In genomic region chr2:32637778-32638281, GRCm38 (mm10) we compare ENCODE assay signal across 7 mouse cellular contexts. TPM values are rescaled to one million over a fixed set of nuclear protein-coding genes. Genes with fewer than 3 reads are reported as not detected.
A peak's percentile ranks its signal among the peaks of the same experiment; 100 is the strongest.
DNase-seq lines count a peak whose midpoint lies in the region; ATAC-seq and TF ChIP-seq lines count a peak whose summit lies in the region.

No protein-coding gene starts in this region.

- TF ChIP-seq POLR2A in MEL (IDR thresholded peaks at IDR 0.05; ENCODE audit: control insufficient read depth in 1 of 2, insufficient read depth in 1 of 2, low read depth in 1 of 2, low read length in 2 of 2, poor library complexity in 1 of 2), result no peak
- peak; percentile 41; the same call in 1 of the 2 replicates for TF ChIP-seq POLR2A in bone marrow, adult 2 months (IDR thresholded peaks at IDR 0.05; ENCODE audit: borderline replicate concordance, control insufficient read depth, low read depth, low read length)

- no peaks in the 10 kb centered on the region for H3K79me2 ChIP-seq in MEL (ENCODE audit: control insufficient read depth, insufficient read depth, low read length, poor library complexity)

- intact Hi-C loops in heart, postnatal 36 days (cut with DNase I), result no loop called here

- H3K4me1 ChIP-seq in MEL (ENCODE audit: control insufficient read depth in 1 of 2, insufficient read depth in 2 of 2, low read length in 2 of 2), result no peaks in the 10 kb centered on the region; a peak in 1 of 4 replicates
- peaks cover 2% of the 10 kb centered on the region; the same call in 1 of the 2 replicates for H3K4me1 ChIP-seq in bone marrow, adult 2 months (ENCODE audit: control insufficient read depth, insufficient read depth, low read length)
- H3K4me1 ChIP-seq in limb, embryonic 11.5 days (ENCODE audit: control insufficient read depth, insufficient read depth, low read length), result peaks cover 6% of the 10 kb centered on the region

- no peaks in the 10 kb centered on the region for H3K27me3 ChIP-seq in MEL (ENCODE audit: control insufficient read depth in 1 of 2, insufficient read depth in 2 of 2, low read length in 2 of 2)
- no peaks in the 10 kb centered on the region for H3K27me3 ChIP-seq in limb, embryonic 11.5 days (ENCODE audit: control insufficient read depth, insufficient read depth, low read length)

- H3K27ac ChIP-seq in MEL (ENCODE audit: control insufficient read depth, low read depth, low read length), result no peak overlapping the region
- H3K27ac ChIP-seq in bone marrow, adult 2 months (ENCODE audit: control insufficient read depth, insufficient read depth, low read depth, low read length, poor library complexity), result peak overlapping the region; percentile 63
- H3K27ac ChIP-seq in limb, embryonic 11.5 days (replicated peaks; ENCODE audit: low read depth, low read length), result peak overlapping the region; percentile 63; the same call in 1 of the 2 replicates

- no peak for TF ChIP-seq EP300 in MEL (IDR thresholded peaks at IDR 0.05; ENCODE audit: low read depth in 1 of 2, low read length in 2 of 2)

- no peaks in the 10 kb centered on the region for H3K9me3 ChIP-seq in MEL (replicated peaks; ENCODE audit: insufficient read depth, low read length)
- no peaks in the 10 kb centered on the region for H3K9me3 ChIP-seq in limb, embryonic 11.5 days (ENCODE audit: control insufficient read depth, low read length)

- peak overlapping the region; percentile 21; the same call in 1 of the 2 replicates for H3K9ac ChIP-seq in MEL (ENCODE audit: control insufficient read depth, low read depth, low read length, poor library complexity, severe bottlenecking)
- peak overlapping the region; percentile 49; the same call in 1 of the 2 replicates for H3K9ac ChIP-seq in limb, embryonic 11.5 days (ENCODE audit: low read length)

- peak; percentile 30 for DNase-seq in MEL (ENCODE audit: low read depth, low spot score)
- peak; percentile 63 to 73 for DNase-seq in heart, postnatal 36 days
- peak; percentile 35 for DNase-seq in limb, embryonic 11.5 days (ENCODE audit: low spot score)
- peak; percentile 51 for DNase-seq in yolk sac, embryonic 10.5 days (ENCODE audit: low spot score)
- DNase-seq in left cerebral cortex, adult 8-10 months (ENCODE audit: low spot score in 2 of 2), result no peak

- no peak overlapping the region for H3K4me2 ChIP-seq in limb, embryonic 11.5 days (ENCODE audit: low read depth, severe bottlenecking)

- TF ChIP-seq RAD21 in MEL (IDR thresholded peaks at IDR 0.05; ENCODE audit: low read depth, low read length), result no peak

- H3K4me3 ChIP-seq in MEL (ENCODE audit: control insufficient read depth in 1 of 2, insufficient read depth in 1 of 2, low read depth in 2 of 2, low read length in 2 of 2), result no peak overlapping the region
- no peak overlapping the region for H3K4me3 ChIP-seq in bone marrow, adult 2 months (replicated peaks; ENCODE audit: control insufficient read depth, low read depth, low read length)
- no peak overlapping the region for H3K4me3 ChIP-seq in limb, embryonic 11.5 days (ENCODE audit: low read depth, low read length)

- ATAC-seq in limb, embryonic 11.5 days (ENCODE audit: insufficient number of reproducible peaks, low FRiP score, low TSS enrichment, low read depth), result no peak
- ATAC-seq in monocyte, adult 5-6 weeks (replicated peaks; ENCODE audit: insufficient number of reproducible peaks, low FRiP score, low TSS enrichment, poor library complexity, severe bottlenecking), result peak; percentile 34; the same call in 1 of the 2 replicates

- TF ChIP-seq CTCF in MEL (IDR thresholded peaks at IDR 0.05 in 2 of 3, conservative IDR thresholded peaks at IDR 0.05 in 1 of 3; ENCODE audit: control insufficient read depth in 1 of 3, insufficient read depth in 1 of 3, low read depth in 2 of 3, low read length in 3 of 3, poor library complexity in 1 of 3, severe bottlenecking in 1 of 3), result no peak
- TF ChIP-seq CTCF in bone marrow, adult 2 months (IDR thresholded peaks at IDR 0.05; ENCODE audit: control insufficient read depth, insufficient read depth, low read length), result no peak

- no peaks in the 10 kb centered on the region for H3K36me3 ChIP-seq in MEL (ENCODE audit: control insufficient read depth in 1 of 2, insufficient read depth in 2 of 2, low read length in 2 of 2)
- no peaks in the 10 kb centered on the region for H3K36me3 ChIP-seq in limb, embryonic 11.5 days (ENCODE audit: control insufficient read depth, insufficient read depth, low read length)

- 13% methylated on average over 11 of the region's 11 CpGs for WGBS in bone marrow, adult 2 months
- WGBS in limb, embryonic 11.5 days, result 23% methylated on average over 11 of the region's 11 CpGs

TF ChIP-seq in MEL, 35 proteins besides CTCF, POLR2A, EP300 and RAD21:
- 0 out of 2 replicates have a peak, but pooled peaks have one; percentile 11 for TF ChIP-seq ELF1 (IDR thresholded peaks at IDR 0.05; ENCODE audit: low read depth, low read length)
- no peak for TF ChIP-seq POLR2AphosphoS5 (IDR thresholded peaks at IDR 0.05; ENCODE audit: borderline replicate concordance, low read depth, low read length)
- TF ChIP-seq CHD1 (IDR thresholded peaks at IDR 0.05; ENCODE audit: low read depth, low read length), result no peak

RNA-seq across cellular contexts. Expression of gene Eng, which starts 8.6 kb away (rescaled TPM):
- 0.33 and 0.73 TPM in 2 replicates for total RNA-seq in MEL (2012; rRNA removed)
- 1 to 10 TPM in 1 of 2 experiments, not detected in 1; 1.0 TPM for polyA plus RNA-seq in MEL (2012; ENCODE audit: insufficient read depth in 1 of 2, insufficient read length in 2 of 2, low read depth in 1 of 2, low replicate concordance in 2 of 2, missing spikeins in 1 of 2)
- 8.4 and 11.3 TPM in 2 replicates for polyA plus RNA-seq in bone marrow, adult 2 months (2011; ENCODE audit: insufficient read depth, insufficient read length, low replicate concordance, missing spikeins)
- total RNA-seq in heart, postnatal 36 days (2021), result 100 to 1,000 TPM; 123 to 136 TPM
- 19.3 TPM in 2 replicates for polyA plus RNA-seq in limb, embryonic 11.5 days (2014; fragmentation: Nextera tagmentation; extraction: Ambion mirVana)
- total RNA-seq in monocyte, adult 5-6 weeks (2017), result 0.19 to 1.1 TPM (median 0.48 TPM) in 3 replicates
- 10 to 100 TPM; 19.5 to 22.0 (median 21.4) TPM for total RNA-seq in left cerebral cortex, adult 8-10 months (2022)

RNA-seq across cellular contexts. Expression of gene Ak1, which starts 16.3 kb away (rescaled TPM):
- total RNA-seq in MEL (2012; rRNA removed), result 0.12 TPM in 1 of 2 replicates, not detected in the other
- under 1 TPM in 1 of 2 experiments, not detected in 1; 0.13 TPM for polyA plus RNA-seq in MEL (2012; ENCODE audit: insufficient read depth in 1 of 2, insufficient read length in 2 of 2, low read depth in 1 of 2, low replicate concordance in 2 of 2, missing spikeins in 1 of 2)
- polyA plus RNA-seq in bone marrow, adult 2 months (2011; ENCODE audit: insufficient read depth, insufficient read length, low replicate concordance, missing spikeins), result 4.0 and 9.1 TPM in 2 replicates
- 100 to 1,000 TPM; 631 to 727 TPM for total RNA-seq in heart, postnatal 36 days (2021)
- polyA plus RNA-seq in limb, embryonic 11.5 days (2014; fragmentation: Nextera tagmentation; extraction: Ambion mirVana), result 25.4 and 29.8 TPM in 2 replicates
- 0.43 TPM in 1 of 3 replicates, not detected in the others for total RNA-seq in monocyte, adult 5-6 weeks (2017)
- total RNA-seq in left cerebral cortex, adult 8-10 months (2022), result 100 to 1,000 TPM; 143 to 158 (median 151) TPM

RNA-seq across cellular contexts. Expression of gene St6galnac6, which starts 38.3 kb away (rescaled TPM):
- 9.0 and 12.5 TPM in 2 replicates for total RNA-seq in MEL (2012; rRNA removed)
- polyA plus RNA-seq in MEL (2012; ENCODE audit: insufficient read depth in 1 of 2, insufficient read length in 2 of 2, low read depth in 1 of 2, low replicate concordance in 2 of 2, missing spikeins in 1 of 2), result 10 to 100 TPM in 1 of 2 experiments, not detected in 1; 26.5 TPM
- 13.3 and 25.7 TPM in 2 replicates for polyA plus RNA-seq in bone marrow, adult 2 months (2011; ENCODE audit: insufficient read depth, insufficient read length, low replicate concordance, missing spikeins)
- 100 to 1,000 TPM; 108 to 116 TPM for total RNA-seq in heart, postnatal 36 days (2021)
- 6.5 and 7.5 TPM in 2 replicates for polyA plus RNA-seq in limb, embryonic 11.5 days (2014; fragmentation: Nextera tagmentation; extraction: Ambion mirVana)
- total RNA-seq in monocyte, adult 5-6 weeks (2017), result 4.8 to 11.1 TPM (median 10.5 TPM) in 3 replicates
- 100 to 1,000 TPM; 110 to 142 (median 119) TPM for total RNA-seq in left cerebral cortex, adult 8-10 months (2022)

RNA-seq across cellular contexts. Expression of gene St6galnac4, which starts 50.9 kb away (rescaled TPM):
- 44.3 and 58.3 TPM in 2 replicates for total RNA-seq in MEL (2012; rRNA removed)
- polyA plus RNA-seq in MEL (2012; ENCODE audit: insufficient read depth in 1 of 2, insufficient read length in 2 of 2, low read depth in 1 of 2, low replicate concordance in 2 of 2, missing spikeins in 1 of 2), result 100 to 1,000 TPM in 1 of 2 experiments, not detected in 1; 109 TPM
- polyA plus RNA-seq in bone marrow, adult 2 months (2011; ENCODE audit: insufficient read depth, insufficient read length, low replicate concordance, missing spikeins), result 8.6 and 18.7 TPM in 2 replicates
- total RNA-seq in heart, postnatal 36 days (2021), result 10 to 100 TPM; 18.7 to 21.7 TPM
- polyA plus RNA-seq in limb, embryonic 11.5 days (2014; fragmentation: Nextera tagmentation; extraction: Ambion mirVana), result 21.2 and 21.5 TPM in 2 replicates
- total RNA-seq in monocyte, adult 5-6 weeks (2017), result 18.7 to 29.4 TPM (median 21.7 TPM) in 3 replicates
- total RNA-seq in left cerebral cortex, adult 8-10 months (2022), result 10 to 100 TPM; 33.9 to 36.5 (median 34.8) TPM

Comparison
In these comparisons a context has a peak if more than half of its experiments do, and no peak if none do; other contexts are left out.
1. DNase-seq: peak in MEL (single experiment), heart, postnatal 36 days (2 of 2), limb, embryonic 11.5 days (single experiment) and yolk sac, embryonic 10.5 days (single experiment); none in left cerebral cortex, adult 8-10 months (0 of 2).
2. RNA of gene Ak1, which starts 16.3 kb away (total RNA-seq): 631 to 727 TPM in heart, postnatal 36 days and 143 to 158 TPM in left cerebral cortex, adult 8-10 months; 0.12 TPM in MEL and 0.43 TPM in monocyte, adult 5-6 weeks; every median in the first group is over 100 times any median in the second.